Mouse (Mus musculus) testis, adult 2 months (tissue): ENCODE data around the gene Meis1.

Experiments used
- CTCF ChIP-seq: fragments of 200-500 bp; IDR thresholded peaks from 2 replicates; pipeline ENCODE4 v1.5.1; 2012; ENCODE audit warnings: low read depth, mild to moderate bottlenecking, inconsistent platforms, low read length, moderate library complexity; ENCODE audit not compliant: control insufficient read depth, insufficient read depth, insufficient replicate concordance
- POLR2A ChIP-seq: fragments of 200-500 bp; IDR thresholded peaks from 2 replicates; pipeline ENCODE4 v1.6.1; 2012; ENCODE audit warnings: low read depth, mild to moderate bottlenecking, inconsistent platforms, low read length, moderate library complexity; ENCODE audit not compliant: control insufficient read depth

GRCm38 (mm10) chr11:18923274-18923673 lies 95.5 kb downstream of the Meis1 start:
- TF ChIP-seq CTCF (no peak), POLR2A (no peak)
